Mouse (Mus musculus) spleen, adult 2 months (tissue): ENCODE results near the gene Oxsr1.

Experiments
- CTCF ChIP-seq: fragments of 200-500 bp; IDR thresholded peaks from 2 replicates; pipeline ENCODE4 v1.5.1; 2011; ENCODE audit warnings: mild to moderate bottlenecking, inconsistent platforms; ENCODE audit not compliant: insufficient read depth, insufficient read length, insufficient replicate concordance; ENCODE audit errors: extremely low read depth
- POLR2A ChIP-seq: fragments of 200-500 bp; IDR thresholded peaks from 2 replicates; pipeline ENCODE4 v1.6.1; 2011; ENCODE audit warnings: low read depth, low read length, inconsistent platforms

GRCm38 (mm10) chr9:119338350-119338749 is 16.1 kb upstream of the Oxsr1 start:
- TF ChIP-seq CTCF (no peak), POLR2A (no peak)
